Mouse (Mus musculus) retina, embryonic 14.5 days (tissue): ENCODE results near the gene Arhgap31.
A peak's percentile ranks its signal among the peaks of the same experiment; 100 is the strongest.
"Not testable (repeated sequence)": the region's sequence is repeated elsewhere in the genome, so short reads cannot be mapped to it uniquely, and the experiment has no call there.

Experiments
- DNase-seq: peaks from one replicate; pipeline ENCODE4 v3.0.0-alpha.2; 2015; ENCODE audit warnings: low spot score

Gene Arhgap31

GRCm38 (mm10) chr16:38724974-38725373 lies 11.9 kb upstream of the Arhgap31 start:
- DNase-seq = no peak

GRCm38 (mm10) chr16:38724256-38724655 lies 11.2 kb upstream of the Arhgap31 start:
- DNase-seq = no peak

- no peak for DNase-seq
These were observed 8.3 kb upstream of the Arhgap31 start for GRCm38 (mm10) chr16:38721377-38721776.

DNA sequence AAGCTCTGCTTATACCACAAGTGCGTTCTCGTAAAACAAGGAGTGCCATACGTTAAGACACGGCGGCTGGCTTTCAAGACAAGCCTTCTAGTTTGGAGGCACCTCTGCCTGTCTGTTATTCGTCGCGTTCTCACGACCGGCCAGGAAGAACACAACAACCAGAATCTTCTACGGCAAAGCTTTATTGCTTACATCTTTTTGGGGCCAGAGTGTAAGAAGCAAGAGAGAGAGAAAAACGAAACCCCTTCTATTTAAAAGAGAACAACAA lies 1.1 kb upstream of the Arhgap31 start:
- DNase-seq = not testable (repeated sequence)

GRCm38 (mm10) chr16:38713404-38714258 lies 557 bp upstream of the Arhgap31 start:
- DNase-seq = no peak

- DNase-seq = peak; percentile 26
These were observed 969 bp downstream of the Arhgap31 start for GRCm38 (mm10) chr16:38712105-38712504.

GRCm38 (mm10) chr16:38711245-38711644 lies 1.8 kb downstream of the Arhgap31 start:
- DNase-seq = no peak

DNA sequence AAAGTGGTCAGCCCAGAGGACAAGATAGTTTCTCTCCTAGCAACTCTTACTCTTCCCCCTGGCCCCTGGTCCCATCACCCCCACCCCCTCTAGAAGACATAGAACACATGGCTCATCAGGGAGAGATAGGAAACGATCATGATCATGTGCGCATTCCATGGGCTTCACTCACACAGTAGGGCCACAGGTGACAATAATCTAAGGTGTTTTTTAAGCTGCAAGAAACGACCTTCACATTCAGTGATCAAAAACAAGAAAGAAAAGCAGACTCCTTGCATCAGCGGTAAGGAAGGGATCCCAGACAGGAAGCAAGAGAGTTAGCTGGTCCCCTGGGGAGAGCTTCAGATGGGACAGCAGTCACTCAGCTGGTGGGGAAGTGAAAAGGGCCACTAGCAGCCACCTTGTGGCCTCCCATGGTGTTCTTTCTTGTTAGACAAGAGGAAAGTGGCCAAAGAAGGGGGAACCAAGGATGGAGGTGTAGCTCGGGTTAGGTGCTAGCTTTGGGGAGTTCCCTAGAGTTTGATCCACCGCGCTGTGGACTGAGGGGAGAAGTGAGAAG lies 4.0 kb downstream of the Arhgap31 start:
- no peak for DNase-seq

- DNase-seq = no peak
These were observed 6.3 kb downstream of the Arhgap31 start for GRCm38 (mm10) chr16:38706782-38707181.

GRCm38 (mm10) chr16:38705531-38706281 lies 7.4 kb downstream of the Arhgap31 start:
- DNase-seq = no peak

- DNase-seq = no peak
These were observed 9.6 kb downstream of the Arhgap31 start for GRCm38 (mm10) chr16:38703501-38703900.

DNA sequence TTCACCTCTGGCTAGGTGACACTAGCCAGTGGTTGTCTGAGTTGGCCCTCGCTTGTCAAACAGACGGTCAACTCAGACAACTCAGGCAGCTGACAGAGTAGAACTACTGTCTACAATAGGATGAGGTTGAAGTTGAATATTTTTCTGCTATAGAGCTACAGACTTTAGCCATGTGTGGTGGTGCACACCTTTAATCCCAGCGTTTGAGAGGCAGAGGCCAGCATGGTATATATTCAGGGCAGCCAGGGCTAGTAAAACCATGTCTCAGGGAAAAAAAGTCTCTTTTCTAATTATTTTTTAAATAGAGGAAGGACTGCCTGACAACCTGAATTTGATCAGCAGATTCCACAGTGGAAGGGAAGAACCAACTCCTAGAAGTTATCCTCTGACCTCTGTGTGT lies 10.8 kb downstream of the Arhgap31 start:
- no peak for DNase-seq

DNA sequence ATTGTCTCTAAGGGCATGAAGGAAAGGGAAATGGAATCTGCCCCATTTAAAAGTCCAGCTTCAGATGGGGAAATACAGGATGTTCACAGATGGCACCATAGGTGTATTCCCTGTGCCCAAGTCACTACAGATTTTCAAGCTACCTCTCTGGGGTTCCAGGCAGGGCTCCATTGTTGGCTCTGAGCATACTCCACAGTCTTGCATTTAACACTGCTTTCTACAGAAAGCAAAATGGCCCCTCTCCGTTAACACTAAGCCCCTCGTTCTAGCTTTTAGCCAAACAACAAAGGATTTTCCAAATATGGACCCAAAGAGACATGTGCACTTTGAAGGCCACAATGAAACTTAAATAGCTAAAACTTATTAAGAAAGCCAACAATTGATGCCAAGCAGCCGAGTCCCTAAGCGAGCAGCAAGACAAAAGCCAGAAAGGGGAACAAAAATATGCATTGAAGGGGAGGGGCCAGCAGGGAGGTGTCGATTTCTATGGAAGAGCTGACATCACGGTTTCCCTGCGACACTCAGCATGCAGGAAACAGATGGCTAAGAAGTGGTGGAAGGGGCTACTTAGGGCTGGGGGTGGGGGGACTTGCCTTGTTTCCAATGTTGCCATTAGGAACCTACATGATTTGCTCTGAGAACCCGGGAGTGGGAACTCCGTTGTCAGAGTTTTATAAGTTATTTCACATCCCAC lies 11.4 kb downstream of the Arhgap31 start:
- no peak for DNase-seq

GRCm38 (mm10) chr16:38700392-38701162 lies 12.5 kb downstream of the Arhgap31 start:
- DNase-seq = no peak

DNA sequence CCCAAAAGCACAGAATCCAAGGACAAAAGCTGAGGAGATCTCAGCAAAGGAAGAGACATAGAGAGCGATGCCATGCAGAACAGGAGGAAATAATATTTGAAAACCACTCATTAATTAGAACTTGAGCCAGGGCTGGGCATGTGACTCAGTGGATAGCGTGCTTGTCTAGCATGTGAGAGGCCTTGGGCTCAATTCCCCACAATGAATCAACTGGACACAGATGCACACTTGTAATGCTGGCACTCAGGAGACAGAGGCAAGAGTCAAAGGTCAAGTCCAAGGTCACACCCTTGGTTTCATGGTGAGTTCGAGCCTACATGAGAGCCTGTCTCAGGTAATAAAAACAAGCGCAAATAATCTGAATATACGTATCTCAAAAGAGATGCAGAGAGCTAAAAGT lies 15.5 kb downstream of the Arhgap31 start:
- no peak for DNase-seq

DNA sequence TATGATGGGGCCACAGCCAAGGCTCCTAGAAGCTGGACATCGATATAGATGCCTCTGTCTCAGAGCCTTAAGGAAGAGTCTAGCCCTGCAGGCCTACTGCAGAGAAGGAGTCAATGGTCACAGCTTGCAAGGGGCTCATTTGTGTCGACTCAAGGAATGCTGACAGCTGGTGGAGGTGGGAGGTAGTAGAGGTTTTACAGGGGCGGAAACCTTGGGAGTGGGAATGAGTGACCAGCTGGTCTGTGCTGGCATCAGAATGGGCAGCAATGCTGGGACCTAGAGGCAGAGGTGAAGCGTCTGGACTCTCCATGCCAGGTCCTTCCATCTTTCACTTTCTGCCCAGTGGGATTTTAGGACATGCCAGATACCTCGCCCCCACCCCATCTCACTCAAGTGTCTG lies 17.5 kb downstream of the Arhgap31 start:
- no peak for DNase-seq

- no peak for DNase-seq
These were observed 18.1 kb downstream of the Arhgap31 start for GRCm38 (mm10) chr16:38694906-38695540.

DNA sequence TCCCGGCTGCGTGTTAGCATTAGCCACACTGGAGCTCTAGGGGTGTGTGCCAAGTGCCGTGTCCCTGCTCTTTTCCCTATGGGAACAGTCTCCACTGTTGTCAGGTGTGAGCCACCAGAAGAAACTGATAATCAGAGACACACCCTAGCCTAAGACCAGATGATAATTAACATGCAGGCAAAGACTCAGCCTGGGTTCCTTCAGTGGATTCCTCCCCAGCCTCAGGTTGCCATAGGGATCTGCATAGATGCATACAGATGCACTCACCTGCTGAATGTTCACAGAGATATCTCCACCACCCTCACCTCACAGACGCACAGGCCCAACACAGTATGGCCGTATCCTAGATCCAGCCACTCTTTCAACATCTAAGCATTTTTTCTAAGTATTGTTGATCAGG lies 22.6 kb downstream of the Arhgap31 start:
- DNase-seq = no peak

DNA sequence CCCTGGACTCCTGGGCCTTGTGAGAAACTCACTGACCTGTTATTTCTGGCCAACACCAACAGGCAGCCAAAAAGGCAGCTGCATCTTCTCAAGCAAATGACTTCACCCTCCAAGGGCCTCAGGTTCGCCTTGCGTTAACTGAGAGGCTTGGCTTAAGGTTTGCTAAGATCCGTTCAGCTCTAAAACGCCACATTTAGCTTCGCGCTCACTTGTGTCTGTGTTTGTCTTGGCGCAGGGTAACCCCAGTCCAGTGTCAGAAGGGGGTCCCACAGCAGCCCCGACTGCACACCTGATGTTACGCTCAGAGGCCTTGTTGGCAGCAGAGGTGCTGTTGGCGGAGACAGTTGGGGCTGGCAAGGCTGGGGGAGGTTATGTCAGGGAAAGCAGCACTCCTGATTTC lies 23.3 kb downstream of the Arhgap31 start:
- no peak for DNase-seq

DNA sequence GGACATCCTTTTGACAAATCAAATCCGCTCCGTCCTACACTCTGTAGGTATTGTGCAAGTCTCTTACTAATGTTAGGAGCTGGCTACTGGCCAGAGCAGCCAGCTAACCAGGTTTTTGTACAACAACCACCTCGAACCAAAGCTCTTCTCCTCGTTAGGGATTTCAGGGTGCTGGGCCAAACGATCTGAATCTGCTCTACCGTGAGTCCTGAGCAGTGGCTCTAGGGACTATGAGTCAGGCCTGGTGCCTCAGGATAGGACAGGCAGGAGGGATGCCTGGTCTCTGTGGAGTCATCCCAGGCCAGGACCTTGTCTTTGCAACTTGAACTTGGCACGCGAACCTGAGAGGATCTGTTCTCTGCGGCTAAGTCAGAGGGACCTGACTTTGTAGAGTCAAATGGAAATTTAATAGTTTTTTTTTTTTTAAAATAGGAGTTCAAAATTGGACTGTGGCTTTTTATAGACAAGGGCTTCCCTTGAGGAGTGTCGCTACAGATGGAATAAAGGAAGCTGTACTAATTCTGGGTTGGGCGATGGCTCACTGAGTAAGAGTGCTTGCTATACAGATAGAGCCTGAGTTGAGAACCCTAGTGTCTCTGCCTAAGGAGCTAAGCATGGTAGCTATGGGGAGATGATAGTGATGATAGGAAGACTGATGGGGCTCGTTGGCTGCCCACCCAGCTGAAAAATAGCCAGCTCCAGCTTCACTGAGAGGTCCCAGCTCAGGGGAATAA lies 24.4 kb downstream of the Arhgap31 start:
- no peak for DNase-seq

DNA sequence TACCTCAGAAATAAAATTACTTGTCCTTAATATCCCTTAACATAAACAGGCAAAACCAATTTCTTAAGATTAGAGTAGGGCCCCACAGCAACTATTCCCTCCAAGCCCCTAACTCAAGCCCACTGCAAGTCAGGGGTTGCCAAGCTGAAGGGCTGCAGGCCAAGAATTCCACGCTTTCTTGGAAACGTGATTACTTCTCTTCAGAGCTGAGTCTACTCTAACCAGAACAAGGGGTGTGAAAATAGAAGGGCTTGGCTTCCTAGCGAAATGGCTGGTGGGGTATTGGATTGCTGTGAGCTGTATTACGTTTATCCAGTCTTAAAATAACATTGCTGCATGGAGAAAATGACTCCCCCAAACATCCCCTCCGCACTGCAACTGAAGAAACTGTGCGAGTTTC lies 25.4 kb downstream of the Arhgap31 start:
- DNase-seq = no peak
